Mouse (Mus musculus) limb, embryonic 12.5 days (tissue): ENCODE data around the gene Mcm6. TPM values are rescaled to one million over a fixed set of nuclear protein-coding genes. Genes with fewer than 3 reads are reported as not detected.

Experiments used
- ATAC-seq: fragments of 200-750 bp; cut with Nextera tagmentation; 2 replicates; pipeline ENCODE4 v1.8.0; 2017; ENCODE audit warnings: low read depth, moderate TSS enrichment; ENCODE audit not compliant: insufficient number of reproducible peaks, insufficient read depth, low FRiP score, low TSS enrichment
- H3K27ac ChIP-seq: fragments of 300-500 bp; sonication (generic); 2 replicates; pipeline ENCODE4 v1.5.1; 2016; ENCODE audit warnings: mild to moderate bottlenecking, moderate library complexity
- H3K27me3 ChIP-seq: fragments of 300-500 bp; sonication (generic); 2 replicates; pipeline ENCODE4 v1.6.1; 2016; ENCODE audit warnings: mild to moderate bottlenecking, moderate library complexity
- H3K36me3 ChIP-seq: fragments of 300-500 bp; sonication (generic); 2 replicates; pipeline ENCODE4 v1.6.1; 2016; ENCODE audit warnings: mild to moderate bottlenecking, moderate library complexity
- H3K4me1 ChIP-seq: fragments of 300-500 bp; sonication (generic); replicated peaks from 2 replicates; pipeline ENCODE4 v1.6.1; 2016
- H3K4me2 ChIP-seq: fragments of 300-500 bp; sonication (generic); 2 replicates; pipeline ENCODE4 v1.6.1; 2016; ENCODE audit warnings: mild to moderate bottlenecking, moderate library complexity
- H3K4me3 ChIP-seq: fragments of 300-500 bp; sonication (generic); replicated peaks from 2 replicates; pipeline ENCODE4 v1.5.1; 2016; ENCODE audit warnings: mild to moderate bottlenecking
- H3K9ac ChIP-seq: fragments of 300-500 bp; sonication (generic); replicated peaks from 2 replicates; pipeline ENCODE4 v1.6.1; 2016; ENCODE audit warnings: mild to moderate bottlenecking, moderate library complexity
- H3K9me3 ChIP-seq: fragments of 300-500 bp; sonication (generic); 2 replicates; pipeline ENCODE4 v1.6.1; 2016; ENCODE audit warnings: mild to moderate bottlenecking, moderate library complexity
- WGBS: fragments of 180-500 bp; shearing (Covaris S2); methylation state at CpG from one replicate; pipeline ENCODE4 v1.1.7; 2016; 5-methylcytosine and 5-hydroxymethylcytosine counted together
- polyA plus RNA-seq: library from polyadenylated mRNA; unstranded; fragments of >200 nt; fragmentation: Nextera tagmentation; extraction: Ambion mirVana; gene quantifications from 2 replicates; pipeline ENCODE4 v1.2.1, GENCODE M21; 2016

Gene Mcm6
- polyA plus RNA-seq, 1 experiment from 2014 or later = 294 TPM

- H3K27me3 ChIP-seq = no peaks in the 10 kb centered on the region
- H3K4me2 ChIP-seq = no peak overlapping the region
- no peaks in the 10 kb centered on the region for H3K9me3 ChIP-seq
- H3K9ac ChIP-seq = no peak overlapping the region
- H3K36me3 ChIP-seq = peaks cover 34% of the 10 kb centered on the region
- no peak overlapping the region for H3K4me3 ChIP-seq
- 85% methylated on average over 7 of the region's 7 CpGs for WGBS
- H3K27ac ChIP-seq = no peak overlapping the region
- H3K4me1 ChIP-seq = no peaks in the 10 kb centered on the region
- ATAC-seq = no peak
Observed at GRCm38 (mm10) chr1:128372143-128372860, 12.8 kb upstream of the Mcm6 start.

GRCm38 (mm10) chr1:128368732-128369441 is 9.4 kb upstream of the Mcm6 start:
- H3K4me2 ChIP-seq = no peak overlapping the region
- ATAC-seq = no peak
- H3K9me3 ChIP-seq = no peaks in the 10 kb centered on the region
- WGBS = 84% methylated on average over 5 of the region's 5 CpGs
- no peak overlapping the region for H3K27ac ChIP-seq
- H3K9ac ChIP-seq = no peak overlapping the region
- no peaks in the 10 kb centered on the region for H3K27me3 ChIP-seq
- H3K4me3 ChIP-seq = no peak overlapping the region
- H3K36me3 ChIP-seq = peaks cover 41% of the 10 kb centered on the region
- no peaks in the 10 kb centered on the region for H3K4me1 ChIP-seq

DNA sequence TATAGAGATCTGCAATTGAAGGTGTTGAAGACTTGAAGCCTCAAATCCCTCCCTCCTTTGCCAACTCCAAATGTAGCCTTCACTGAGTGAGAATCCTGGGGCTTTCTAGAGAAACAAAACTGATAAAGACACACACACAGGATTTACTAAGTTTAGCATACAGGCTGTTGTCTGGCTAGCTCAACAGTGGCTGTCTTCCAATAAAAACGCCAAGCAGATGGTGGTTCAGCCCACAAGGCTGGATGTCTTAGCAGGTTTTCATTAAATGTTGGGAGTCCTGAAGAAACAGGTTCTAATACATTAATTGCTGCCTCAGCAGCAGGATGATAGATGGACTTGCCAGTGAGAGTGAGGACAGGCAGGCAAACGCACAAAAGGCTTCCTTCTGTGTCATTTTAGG is 1.1 kb upstream of the Mcm6 start:
- Histone ChIP-seq H3K27me3 (no peaks in the 10 kb centered on the region), H3K4me1 (peaks cover 19% of the 10 kb centered on the region), H3K36me3 (peaks cover 39% of the 10 kb centered on the region), H3K4me3 (no peak overlapping the region), H3K27ac (no peak overlapping the region), H3K9ac (no peak overlapping the region), H3K9me3 (no peaks in the 10 kb centered on the region), H3K4me2 (no peak overlapping the region)
- WGBS = 58% methylated on average over 2 of the region's 2 CpGs
- ATAC-seq = no peak

- Histone ChIP-seq H3K9ac (peak overlapping the region; percentile 87), H3K27ac (peak overlapping the region; percentile 97), H3K4me3 (peak overlapping the region; percentile 84), H3K9me3 (no peaks in the 10 kb centered on the region), H3K4me2 (peak overlapping the region; percentile 61), H3K4me1 (peaks cover 19% of the 10 kb centered on the region), H3K36me3 (peaks cover 44% of the 10 kb centered on the region), H3K27me3 (no peaks in the 10 kb centered on the region)
- under 1% methylated on average over 35 of the region's 35 CpGs for WGBS
- peak; percentile 74 for ATAC-seq
Observed at GRCm38 (mm10) chr1:128358916-128359553, 429 bp downstream of the Mcm6 start.

GRCm38 (mm10) chr1:128358276-128358675 is 1.2 kb downstream of the Mcm6 start:
- 71% methylated on average over 6 of the region's 6 CpGs for WGBS
- peak overlapping the region; percentile 61 for H3K4me2 ChIP-seq
- H3K27ac ChIP-seq = no peak overlapping the region
- H3K9me3 ChIP-seq = no peaks in the 10 kb centered on the region
- peak overlapping the region; percentile 84 for H3K4me3 ChIP-seq
- no peak for ATAC-seq
- H3K27me3 ChIP-seq = no peaks in the 10 kb centered on the region
- H3K4me1 ChIP-seq = peaks cover 19% of the 10 kb centered on the region
- H3K36me3 ChIP-seq = peaks cover 49% of the 10 kb centered on the region
- H3K9ac ChIP-seq = peak overlapping the region; percentile 87

DNA sequence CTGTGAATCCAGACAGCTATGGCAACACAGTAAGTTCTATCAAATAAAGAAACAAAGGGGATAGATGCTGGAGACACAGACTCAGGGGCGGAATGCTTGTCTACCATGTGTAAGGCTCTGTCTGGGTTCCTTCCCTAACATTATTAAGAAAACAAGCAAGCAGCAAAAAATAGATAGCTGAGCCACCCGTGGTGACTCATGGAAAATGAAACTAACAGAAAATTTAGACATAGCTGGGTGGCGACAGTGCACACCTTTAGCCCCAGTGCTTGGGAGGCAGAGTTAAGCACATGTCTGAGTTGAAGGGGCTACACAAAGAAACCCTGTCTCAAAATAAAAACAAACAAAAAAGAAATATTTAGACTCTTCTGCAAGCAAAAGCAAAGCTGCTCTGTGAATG is 2.0 kb downstream of the Mcm6 start:
- no peaks in the 10 kb centered on the region for H3K27me3 ChIP-seq
- H3K9ac ChIP-seq = peak overlapping the region; percentile 87; the same call in 1 of the 2 replicates
- peaks cover 19% of the 10 kb centered on the region for H3K4me1 ChIP-seq
- no peak for ATAC-seq
- 71% methylated on average over 3 of the region's 3 CpGs for WGBS
- no peaks in the 10 kb centered on the region for H3K9me3 ChIP-seq
- peaks cover 49% of the 10 kb centered on the region for H3K36me3 ChIP-seq
- peak overlapping the region; percentile 61 for H3K4me2 ChIP-seq
- H3K27ac ChIP-seq = no peak overlapping the region
- peak overlapping the region; percentile 84 for H3K4me3 ChIP-seq

DNA sequence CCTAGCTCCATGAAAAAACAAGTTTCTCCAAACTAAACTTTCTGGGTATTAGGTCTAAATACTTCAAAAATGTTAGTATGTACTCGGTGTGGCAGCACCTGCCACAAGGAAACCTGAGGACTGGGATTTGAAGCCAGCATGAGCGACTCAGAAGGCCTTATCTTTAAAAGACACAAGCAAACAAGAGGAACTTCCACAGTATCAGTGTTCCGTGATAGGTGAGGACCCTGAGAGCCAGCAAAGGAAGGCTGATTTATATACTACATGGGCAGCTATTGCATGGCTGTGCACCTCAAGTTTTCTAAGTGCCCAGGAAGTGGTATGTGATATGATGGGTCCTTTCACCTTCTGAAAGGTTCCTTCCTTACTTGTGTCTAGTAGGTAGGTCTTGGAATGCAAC is 6.4 kb downstream of the Mcm6 start:
- Histone ChIP-seq H3K9ac (no peak overlapping the region), H3K27me3 (no peaks in the 10 kb centered on the region), H3K36me3 (peaks cover 86% of the 10 kb centered on the region), H3K27ac (no peak overlapping the region), H3K9me3 (no peaks in the 10 kb centered on the region), H3K4me1 (peaks cover 14% of the 10 kb centered on the region), H3K4me2 (no peak overlapping the region), H3K4me3 (no peak overlapping the region)
- ATAC-seq = no peak
- 85% methylated on average over 3 of the region's 3 CpGs for WGBS

GRCm38 (mm10) chr1:128344232-128344631 is 15.2 kb downstream of the Mcm6 start:
- Histone ChIP-seq H3K4me2 (no peak overlapping the region), H3K9me3 (no peaks in the 10 kb centered on the region), H3K27me3 (no peaks in the 10 kb centered on the region), H3K4me3 (no peak overlapping the region), H3K27ac (no peak overlapping the region), H3K4me1 (no peaks in the 10 kb centered on the region), H3K9ac (no peak overlapping the region), H3K36me3 (peaks cover 95% of the 10 kb centered on the region)
- ATAC-seq = no peak
- 90% methylated on average over 10 of the region's 10 CpGs for WGBS

- Histone ChIP-seq H3K9me3 (no peaks in the 10 kb centered on the region), H3K9ac (no peak overlapping the region), H3K27me3 (no peaks in the 10 kb centered on the region), H3K4me2 (no peak overlapping the region), H3K4me1 (no peaks in the 10 kb centered on the region), H3K27ac (no peak overlapping the region), H3K4me3 (no peak overlapping the region), H3K36me3 (peaks cover 91% of the 10 kb centered on the region)
- WGBS = 93% methylated on average over 13 of the region's 13 CpGs
- no peak for ATAC-seq
Observed at GRCm38 (mm10) chr1:128337708-128338320, 21.6 kb downstream of the Mcm6 start.

- WGBS = 84% methylated on average over 1 of the region's 1 CpGs
- Histone ChIP-seq H3K27ac (no peak overlapping the region), H3K4me1 (no peaks in the 10 kb centered on the region), H3K36me3 (peaks cover 89% of the 10 kb centered on the region), H3K9ac (no peak overlapping the region), H3K4me3 (no peak overlapping the region), H3K4me2 (no peak overlapping the region), H3K27me3 (no peaks in the 10 kb centered on the region), H3K9me3 (no peaks in the 10 kb centered on the region)
- no peak for ATAC-seq
Observed at GRCm38 (mm10) chr1:128330313-128330712, 29.2 kb downstream of the Mcm6 start.

DNA sequence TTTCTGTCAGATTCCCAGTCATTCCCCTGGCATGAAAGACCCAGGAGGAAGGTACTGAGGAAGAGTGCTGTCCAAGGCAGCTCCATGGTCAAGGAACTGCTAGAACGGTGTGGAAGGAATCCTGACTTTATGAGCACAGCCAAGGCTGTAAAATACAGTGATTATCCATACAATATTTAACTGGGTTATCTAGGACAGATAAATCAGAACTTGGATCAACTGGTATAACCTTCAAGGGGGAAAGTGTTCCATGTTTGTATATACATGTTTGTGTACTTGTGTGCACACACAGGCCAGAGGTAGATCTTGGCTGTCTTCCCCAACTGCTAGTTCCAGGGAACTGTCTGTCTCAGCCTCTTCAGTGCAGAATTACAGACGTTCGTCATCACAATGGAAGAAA is 31.2 kb downstream of the Mcm6 start, which contains the start of gene Lct:
Gene Lct (minus strand): TSS at position 101 of the 400 bp plus-strand sequence.
- Histone ChIP-seq H3K9me3 (no peaks in the 10 kb centered on the region), H3K27ac (no peak within 1 kb of the TSS), H3K4me1 (no peaks in the 10 kb centered on the region), H3K9ac (no peak within 1 kb of the TSS), H3K27me3 (no peaks in the 10 kb centered on the region), H3K36me3 (peaks cover 75% of the 10 kb centered on the region), H3K4me2 (no peak within 1 kb of the TSS), H3K4me3 (no peak within 1 kb of the TSS)
- 88% methylated on average over 3 of the region's 3 CpGs for WGBS
- ATAC-seq = no peak
